Mouse (Mus musculus) intestine, embryonic 16.5 days (tissue): ENCODE measurements at regions not wholly inside any gene's neighbourhood (a gene's known extent, or its start where the extent isn't known, plus 50 kb on each side); places are given as distances from the start of the nearest gene placed in this dataset.

Source experiments
- ATAC-seq: fragments of 200-750 bp; cut with Nextera tagmentation; 2 replicates; pipeline ENCODE4 v1.8.0; 2017; ENCODE audit warnings: moderate TSS enrichment, moderate library complexity
- H3K27ac ChIP-seq: fragments of 300-500 bp; sonication (generic); 2 replicates; pipeline ENCODE4 v1.5.1; 2014; ENCODE audit warnings: mild to moderate bottlenecking, low read length
- H3K27me3 ChIP-seq: fragments of 300-500 bp; sonication (generic); replicated peaks from 2 replicates; pipeline ENCODE4 v1.6.1; 2014; ENCODE audit warnings: low read length, control low read depth, mixed read lengths; ENCODE audit not compliant: control insufficient read depth, insufficient read depth
- H3K36me3 ChIP-seq: fragments of 300-500 bp; sonication (generic); 2 replicates; pipeline ENCODE4 v1.6.1; 2014; ENCODE audit warnings: low read length, control low read depth; ENCODE audit not compliant: control insufficient read depth, insufficient read depth
- H3K4me1 ChIP-seq: fragments of 300-500 bp; sonication (generic); 2 replicates; pipeline ENCODE4 v1.6.1; 2014; ENCODE audit warnings: low read length, control low read depth, mixed read lengths; ENCODE audit not compliant: control insufficient read depth, insufficient read depth
- H3K4me2 ChIP-seq: fragments of 300-500 bp; sonication (generic); 2 replicates; pipeline ENCODE4 v1.6.1; 2014; ENCODE audit warnings: low read depth, low read length, control low read depth
- H3K4me3 ChIP-seq: fragments of 300-500 bp; sonication (generic); 2 replicates; pipeline ENCODE4 v1.5.1; 2014; ENCODE audit warnings: mild to moderate bottlenecking, low read length
- H3K9ac ChIP-seq: fragments of 300-500 bp; sonication (generic); 2 replicates; pipeline ENCODE4 v1.6.1; 2014; ENCODE audit warnings: low read depth, low read length
- H3K9me3 ChIP-seq: fragments of 300-500 bp; sonication (generic); 2 replicates; pipeline ENCODE4 v1.6.1; 2016; ENCODE audit warnings: low read length, control low read depth; ENCODE audit not compliant: control insufficient read depth
- WGBS: fragments of 180-500 bp; shearing (Covaris S2); extraction: QIAGEN DNeasy Blood & Tissue Kit; methylation state at CpG from one replicate; pipeline ENCODE4 v1.1.7; 2014; 5-methylcytosine and 5-hydroxymethylcytosine counted together

- Histone ChIP-seq H3K4me2 (no peak overlapping the region), H3K9ac (no peak overlapping the region), H3K4me1 (no peaks in the 10 kb centered on the region), H3K36me3 (no peaks in the 10 kb centered on the region), H3K9me3 (no peaks in the 10 kb centered on the region), H3K4me3 (no peak overlapping the region), H3K27me3 (no peaks in the 10 kb centered on the region), H3K27ac (no peak overlapping the region)
- WGBS, result 68% methylated on average over 3 of the region's 3 CpGs
- ATAC-seq, result no peak
These were observed 351.2 kb upstream of the Mgat4c start for GRCm38 (mm10) chr10:101330109-101330508.

DNA sequence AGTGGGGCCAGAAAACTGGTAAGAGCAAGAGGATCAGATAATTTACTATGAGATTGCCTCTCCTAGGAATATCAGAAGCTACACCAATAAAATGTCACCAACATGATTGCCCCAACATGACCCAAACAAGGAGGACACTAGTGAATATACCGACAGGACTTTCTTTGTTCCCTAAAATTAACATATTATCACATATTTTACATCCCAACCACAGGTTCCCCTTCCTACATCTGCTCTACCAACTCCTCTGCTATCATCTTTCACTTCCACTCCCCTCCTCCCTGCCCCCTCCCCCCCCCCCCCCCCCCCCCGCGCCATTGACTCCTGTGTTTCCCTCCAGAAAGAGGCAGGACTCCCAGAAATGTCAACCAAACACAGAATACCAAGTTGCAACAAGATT is 346.2 kb upstream of the Mgat4c start:
- Histone ChIP-seq H3K4me2 (no peak overlapping the region), H3K36me3 (no peaks in the 10 kb centered on the region), H3K4me3 (no peak overlapping the region), H3K9ac (no peak overlapping the region), H3K27ac (no peak overlapping the region), H3K27me3 (no peaks in the 10 kb centered on the region), H3K9me3 (no peaks in the 10 kb centered on the region), H3K4me1 (no peaks in the 10 kb centered on the region)
- WGBS, result 85% methylated on average over 1 of the region's 3 CpGs
- ATAC-seq, result no peak

GRCm38 (mm10) chr10:101339565-101339964 is 341.7 kb upstream of the Mgat4c start:
- WGBS, result 69% methylated on average over 3 of the region's 3 CpGs
- no peak overlapping the region for H3K9ac ChIP-seq
- no peaks in the 10 kb centered on the region for H3K9me3 ChIP-seq
- H3K4me1 ChIP-seq, result no peaks in the 10 kb centered on the region
- no peak for ATAC-seq
- no peak overlapping the region for H3K4me3 ChIP-seq
- H3K27ac ChIP-seq, result no peak overlapping the region
- no peaks in the 10 kb centered on the region for H3K27me3 ChIP-seq
- no peaks in the 10 kb centered on the region for H3K36me3 ChIP-seq
- no peak overlapping the region for H3K4me2 ChIP-seq

- Histone ChIP-seq H3K4me1 (no peaks in the 10 kb centered on the region), H3K9me3 (no peaks in the 10 kb centered on the region), H3K36me3 (no peaks in the 10 kb centered on the region), H3K4me3 (no peak overlapping the region), H3K27ac (no peak overlapping the region), H3K9ac (no peak overlapping the region), H3K4me2 (no peak overlapping the region), H3K27me3 (no peaks in the 10 kb centered on the region)
- 65% methylated on average over 2 of the region's 2 CpGs for WGBS
- ATAC-seq, result no peak
These were observed 330.9 kb upstream of the Mgat4c start for GRCm38 (mm10) chr10:101350198-101350897.

- H3K4me2 ChIP-seq, result no peak overlapping the region
- no peak overlapping the region for H3K9ac ChIP-seq
- H3K36me3 ChIP-seq, result no peaks in the 10 kb centered on the region
- ATAC-seq, result no peak
- H3K27me3 ChIP-seq, result no peaks in the 10 kb centered on the region
- no peak overlapping the region for H3K4me3 ChIP-seq
- H3K4me1 ChIP-seq, result no peaks in the 10 kb centered on the region
- H3K27ac ChIP-seq, result no peak overlapping the region
- 79% methylated on average over 9 of the region's 9 CpGs for WGBS
- no peaks in the 10 kb centered on the region for H3K9me3 ChIP-seq
These were observed 307.3 kb upstream of the Mgat4c start for GRCm38 (mm10) chr10:101373850-101374581.

- Histone ChIP-seq H3K4me2 (no peak overlapping the region), H3K27me3 (no peaks in the 10 kb centered on the region), H3K4me1 (no peaks in the 10 kb centered on the region), H3K4me3 (no peak overlapping the region), H3K9me3 (no peaks in the 10 kb centered on the region), H3K27ac (no peak overlapping the region), H3K9ac (no peak overlapping the region), H3K36me3 (no peaks in the 10 kb centered on the region)
- no peak for ATAC-seq
- 82% methylated on average over 2 of the region's 2 CpGs for WGBS
These were observed 287.9 kb upstream of the Mgat4c start for GRCm38 (mm10) chr10:101393416-101393815.

- ATAC-seq, result no peak
- Histone ChIP-seq H3K27me3 (no peaks in the 10 kb centered on the region), H3K9ac (no peak overlapping the region), H3K4me1 (no peaks in the 10 kb centered on the region), H3K36me3 (no peaks in the 10 kb centered on the region), H3K9me3 (no peaks in the 10 kb centered on the region), H3K4me3 (no peak overlapping the region), H3K4me2 (no peak overlapping the region), H3K27ac (no peak overlapping the region)
- WGBS, result 74% methylated on average over 3 of the region's 3 CpGs
These were observed 282.1 kb upstream of the Mgat4c start for GRCm38 (mm10) chr10:101399206-101399605.

DNA sequence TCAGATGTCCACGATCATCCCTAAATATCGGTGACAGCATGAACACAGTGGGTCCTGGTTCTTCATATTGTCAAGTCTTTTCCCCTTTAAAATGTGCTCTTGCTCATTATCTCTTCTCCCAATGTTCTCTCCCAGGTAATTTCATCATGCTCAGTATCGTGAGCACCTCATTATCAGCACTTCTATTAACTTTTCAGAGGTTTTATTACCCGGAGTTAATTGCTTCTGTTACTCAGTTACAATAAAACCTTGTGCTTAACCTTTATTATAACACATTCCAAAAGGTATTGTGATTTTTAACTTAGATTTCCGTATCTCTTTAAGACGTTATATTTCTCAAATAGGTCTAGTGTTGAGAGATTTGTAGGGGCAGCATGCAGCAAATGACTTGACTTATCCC is 266.0 kb upstream of the Mgat4c start:
- 0 out of 2 replicates have a peak, but pooled peaks have one; percentile 52 for ATAC-seq
- H3K27ac ChIP-seq, result no peak overlapping the region
- H3K4me3 ChIP-seq, result no peak overlapping the region
- 61% methylated on average over 6 of the region's 6 CpGs for WGBS
- H3K9me3 ChIP-seq, result no peaks in the 10 kb centered on the region
- H3K36me3 ChIP-seq, result no peaks in the 10 kb centered on the region
- no peaks in the 10 kb centered on the region for H3K27me3 ChIP-seq
- no peaks in the 10 kb centered on the region for H3K4me1 ChIP-seq
- H3K9ac ChIP-seq, result no peak overlapping the region
- no peak overlapping the region for H3K4me2 ChIP-seq

- ATAC-seq, result no peak
- Histone ChIP-seq H3K4me3 (no peak overlapping the region), H3K27ac (no peak overlapping the region), H3K4me2 (no peak overlapping the region), H3K9me3 (no peaks in the 10 kb centered on the region), H3K4me1 (no peaks in the 10 kb centered on the region), H3K27me3 (no peaks in the 10 kb centered on the region), H3K9ac (no peak overlapping the region), H3K36me3 (no peaks in the 10 kb centered on the region)
- WGBS, result 58% methylated on average over 4 of the region's 4 CpGs
These were observed 258.7 kb upstream of the Mgat4c start for GRCm38 (mm10) chr10:101422562-101422961.
